Mouse (Mus musculus): ENCODE results near the gene Xpr1.

- TF ChIP-seq EP300 (IDR thresholded peaks at IDR 0.05; ENCODE audit: insufficient read depth, low read depth, low read length): no peak
- TF ChIP-seq CTCF (IDR thresholded peaks at IDR 0.05): no peak
Measured at GRCm38 (mm10) chr1:155297203-155297602, 120.0 kb downstream of the Xpr1 start.

Data from heart, adult 2 months (tissue).